Mouse (Mus musculus) testis, postnatal 10 days (tissue): ENCODE data around the gene Rer1.
"Not testable (repeated sequence)": the region's sequence is repeated elsewhere in the genome, so short reads cannot be mapped to it uniquely, and the experiment has no call there.

Experiments
- DNase-seq: peaks from one replicate; pipeline ENCODE4 v3.0.0; 2021; ENCODE audit warnings: low spot score

The Rer1 gene

GRCm38 (mm10) chr4:155116607-155117006, 30.4 kb upstream of the Rer1 start:
- DNase-seq = no peak

GRCm38 (mm10) chr4:155113766-155114410, 27.7 kb upstream of the Rer1 start:
- no peak for DNase-seq

DNA sequence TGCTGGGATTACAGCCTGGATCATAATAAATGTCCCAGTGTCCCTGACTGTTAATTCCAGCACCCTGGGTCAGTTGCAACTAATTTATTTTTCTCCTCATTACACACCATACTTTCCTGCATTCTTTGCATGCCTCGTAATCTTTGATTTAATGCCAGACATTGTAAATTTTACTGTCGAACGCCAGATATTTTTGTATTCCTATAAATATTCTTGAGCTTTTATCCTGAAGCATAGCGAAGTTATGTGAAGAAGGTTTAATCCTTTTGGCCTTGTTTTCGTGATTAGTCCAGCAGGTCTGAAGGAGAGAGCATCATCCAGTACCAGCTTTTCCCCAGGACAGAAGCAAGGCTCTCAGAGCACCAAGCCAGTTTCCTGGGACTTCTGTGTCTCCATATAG, 23.3 kb upstream of the Rer1 start:
- DNase-seq = no peak

GRCm38 (mm10) chr4:155107886-155108285, 21.7 kb upstream of the Rer1 start:
- no peak for DNase-seq

- no peak for DNase-seq
Observed at GRCm38 (mm10) chr4:155098572-155098971, 12.4 kb upstream of the Rer1 start.

- DNase-seq = no peak
Observed at GRCm38 (mm10) chr4:155097452-155097851, 11.3 kb upstream of the Rer1 start.

GRCm38 (mm10) chr4:155095967-155096366, 9.8 kb upstream of the Rer1 start:
- no peak for DNase-seq

GRCm38 (mm10) chr4:155095238-155095900, 9.2 kb upstream of the Rer1 start:
- peak; percentile 91 for DNase-seq

DNA sequence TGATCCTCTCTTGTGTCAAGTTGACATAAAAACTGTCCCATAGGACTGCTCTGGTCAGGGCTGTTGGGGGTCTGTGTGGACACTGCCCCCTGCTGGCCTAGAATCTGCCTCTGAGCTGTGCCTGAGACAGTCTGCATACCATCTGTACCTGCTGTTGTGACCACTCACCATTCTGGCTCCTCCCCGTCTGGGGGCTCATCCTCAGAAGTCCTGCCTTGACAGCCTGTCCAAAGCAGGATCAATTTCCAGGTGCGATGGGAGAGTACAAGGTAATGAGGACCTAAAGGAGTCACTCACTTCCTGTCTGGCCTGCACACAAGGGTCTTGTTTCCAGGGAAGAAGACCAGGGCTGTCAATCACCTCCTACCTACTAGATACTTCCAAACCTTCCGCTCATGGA, 8.4 kb upstream of the Rer1 start:
- DNase-seq = peak; percentile 72

DNA sequence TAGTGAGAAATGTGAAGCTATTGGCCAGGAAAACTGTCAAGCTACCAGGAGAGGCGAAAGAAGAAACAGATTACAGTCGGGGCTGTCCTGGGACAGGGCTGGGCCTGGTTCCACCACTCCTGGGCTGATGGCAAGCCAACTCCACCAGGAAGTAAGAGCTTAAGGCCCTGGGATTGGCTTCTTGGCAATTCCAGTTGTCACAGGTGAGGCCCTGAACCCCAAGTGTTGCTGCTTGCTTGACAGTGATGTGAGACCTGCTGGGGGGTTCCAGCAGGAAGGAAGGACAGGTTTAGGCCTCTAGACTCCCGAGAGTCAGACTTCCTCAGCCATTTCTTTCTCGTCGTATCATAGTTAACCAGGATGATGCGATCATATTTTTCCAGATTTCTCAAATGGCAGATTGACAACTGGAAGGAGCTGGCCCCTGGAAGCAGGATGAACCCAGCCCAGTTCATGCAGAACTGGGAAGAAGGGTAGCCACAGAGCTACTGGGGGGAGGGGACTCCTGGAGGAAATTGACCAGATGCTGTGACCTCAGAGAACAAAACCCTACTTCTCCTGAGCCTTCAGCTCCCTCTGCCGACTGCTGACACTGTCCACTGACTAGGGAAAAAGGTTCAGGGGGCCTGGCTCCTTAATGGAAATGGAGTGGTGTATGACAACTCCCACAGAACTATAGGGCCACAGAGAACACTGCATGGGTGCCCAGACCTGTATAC, 7.4 kb upstream of the Rer1 start:
- no peak for DNase-seq

DNA sequence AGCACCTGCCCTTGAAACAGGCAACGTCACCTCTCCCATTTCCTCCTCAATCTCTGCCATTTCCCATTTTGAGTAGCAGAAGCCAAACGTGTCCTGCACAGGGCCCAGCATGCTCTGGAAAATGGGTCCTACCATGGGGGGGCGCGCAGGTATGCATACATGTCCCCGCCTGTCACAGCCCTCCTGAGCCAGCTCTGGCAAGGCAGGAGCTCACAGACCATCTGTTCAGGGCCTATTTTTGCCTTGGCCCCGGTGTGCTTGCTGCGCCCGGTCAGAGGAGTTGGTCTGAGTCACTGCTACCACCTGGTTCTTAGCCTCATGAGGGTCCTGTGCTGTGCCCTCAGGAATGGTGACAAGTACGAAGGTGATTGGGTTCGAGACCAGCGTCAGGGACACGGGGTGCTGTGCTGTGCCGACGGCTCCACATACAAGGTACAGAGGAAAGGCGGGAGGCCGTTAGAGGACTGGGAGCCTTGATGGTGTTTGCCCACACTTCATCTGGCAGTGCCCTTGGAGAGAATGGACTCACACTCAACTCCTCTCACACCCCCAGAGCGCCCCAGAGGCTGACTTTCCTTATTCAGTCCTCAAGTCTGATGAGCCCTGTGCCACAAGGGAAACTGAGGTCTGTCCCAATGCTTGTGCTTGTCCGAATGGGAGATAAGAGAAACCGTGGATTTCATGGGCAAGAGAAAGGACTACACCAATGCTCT, 6.7 kb upstream of the Rer1 start:
- DNase-seq = no peak

- DNase-seq = no peak
Observed at GRCm38 (mm10) chr4:155090688-155091449, 4.7 kb upstream of the Rer1 start.

DNA sequence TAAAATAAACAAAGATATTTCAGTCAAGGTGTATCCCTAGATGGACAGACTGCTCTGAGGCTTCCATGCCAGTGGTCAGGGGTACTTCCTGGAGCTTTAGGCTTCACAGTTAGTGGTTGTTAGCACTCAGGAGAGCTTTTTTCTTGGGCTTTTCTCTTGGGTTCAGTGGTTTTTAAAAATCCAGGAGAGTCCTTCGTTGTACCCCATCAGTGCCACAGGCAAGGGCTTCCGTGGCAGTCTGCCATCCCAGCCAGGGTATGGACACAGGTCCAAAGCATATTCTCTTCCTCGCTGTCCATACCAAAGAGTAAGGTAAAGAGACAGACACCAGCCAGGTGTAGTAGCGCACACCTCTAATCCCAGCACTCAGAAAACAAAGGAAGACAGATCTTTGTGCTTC, 4.0 kb upstream of the Rer1 start:
- no peak for DNase-seq

DNA sequence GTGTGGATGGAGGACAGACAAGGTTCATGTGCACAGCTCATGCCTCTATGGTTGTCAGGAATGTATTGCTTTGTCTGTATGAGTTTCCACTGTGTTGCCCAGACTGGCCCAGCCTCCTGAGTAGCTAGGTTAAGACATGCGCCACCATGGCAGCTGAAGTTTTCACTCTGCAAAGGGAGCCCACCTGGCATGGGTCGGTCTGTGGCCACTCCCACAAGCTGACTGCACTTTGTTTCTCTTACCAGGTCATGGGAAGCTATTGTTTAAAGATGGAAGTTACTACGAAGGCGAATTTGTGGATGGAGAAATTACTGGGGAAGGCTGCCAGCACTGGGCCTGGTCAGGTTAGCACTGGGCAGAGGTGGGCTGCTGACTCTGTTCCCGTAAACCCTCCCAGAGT, 3.1 kb upstream of the Rer1 start:
- DNase-seq = no peak

DNA sequence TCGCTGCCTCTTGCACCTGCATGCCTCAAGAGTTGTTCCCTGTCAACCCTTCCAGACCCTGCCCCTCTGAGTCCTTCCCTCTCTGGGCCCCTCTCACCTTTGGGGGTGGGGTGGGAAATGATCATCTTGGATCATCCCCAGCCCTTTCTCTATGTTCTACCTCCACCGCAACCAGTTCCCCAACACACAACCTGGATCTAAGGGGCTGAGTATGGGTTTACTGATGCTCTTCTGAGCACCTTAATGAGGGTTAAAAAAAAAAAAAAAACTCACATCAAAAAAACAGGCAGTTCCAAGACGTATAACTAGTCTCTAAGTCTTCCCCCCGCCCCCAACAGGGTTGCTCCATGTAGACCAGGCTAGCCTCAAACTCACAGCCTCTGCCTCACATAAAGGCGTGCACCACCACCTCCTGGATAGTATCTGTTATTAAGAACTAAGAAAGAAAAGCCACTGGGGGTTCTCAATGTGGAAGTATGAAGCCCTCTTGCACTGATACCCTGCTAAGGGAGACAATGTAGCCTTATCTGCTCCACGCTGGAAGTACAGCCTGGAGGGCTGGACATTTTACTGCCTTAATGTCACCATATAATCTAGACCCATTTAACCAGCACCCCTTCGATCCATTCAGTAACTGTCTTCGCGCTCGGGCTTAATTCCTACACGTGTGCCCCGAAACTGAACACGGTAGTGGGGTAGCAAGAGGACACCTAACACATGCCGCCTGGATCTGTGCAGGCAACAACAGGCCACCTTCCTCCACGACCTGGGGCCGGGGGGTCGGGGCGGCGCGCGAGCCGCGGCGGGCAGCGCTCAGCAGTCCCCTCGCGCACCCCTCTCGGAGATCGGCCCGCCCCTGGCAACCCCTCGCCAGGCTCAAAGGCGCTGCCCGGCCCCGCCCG, 725 bp downstream of the Rer1 start:
- DNase-seq = no peak

DNA sequence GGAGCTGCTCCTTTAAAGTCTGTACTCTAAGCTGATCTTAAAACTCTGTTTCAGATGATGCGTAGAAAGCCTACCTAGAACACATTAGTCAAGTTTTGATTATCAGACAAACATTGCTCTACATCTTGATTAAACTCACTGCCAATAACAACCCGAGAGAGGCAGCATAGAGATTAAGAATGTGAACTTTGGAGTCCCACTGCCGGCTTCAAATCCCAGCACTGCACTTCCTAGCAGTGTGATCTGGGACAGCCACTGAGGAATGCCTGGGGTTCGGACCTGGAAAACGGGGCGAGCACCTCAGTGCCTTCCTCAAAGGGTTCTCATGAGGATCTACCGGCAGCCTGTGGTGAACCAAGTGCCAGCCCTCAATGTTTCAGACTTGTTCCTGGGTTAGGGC, 1.8 kb downstream of the Rer1 start:
- no peak for DNase-seq

DNA sequence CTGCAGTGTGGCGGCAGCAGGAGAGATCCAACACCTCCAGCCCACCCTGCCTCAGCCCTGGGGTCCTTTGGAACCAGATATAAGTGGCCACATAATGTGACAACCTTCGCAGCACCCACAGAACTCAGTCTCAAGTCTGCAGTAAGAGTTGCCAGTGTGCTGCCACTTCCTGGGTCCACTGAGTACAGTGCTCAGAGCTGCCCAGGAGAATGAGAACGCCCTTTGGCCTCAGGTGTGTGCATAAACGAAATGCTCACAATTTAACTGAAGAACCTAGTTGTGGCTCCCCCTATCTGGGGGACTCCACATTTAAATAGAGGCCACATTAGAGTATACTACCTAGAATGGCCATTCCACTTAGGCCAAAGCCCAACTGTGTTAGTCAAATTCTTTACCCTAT, 2.6 kb downstream of the Rer1 start:
- no peak for DNase-seq

DNA sequence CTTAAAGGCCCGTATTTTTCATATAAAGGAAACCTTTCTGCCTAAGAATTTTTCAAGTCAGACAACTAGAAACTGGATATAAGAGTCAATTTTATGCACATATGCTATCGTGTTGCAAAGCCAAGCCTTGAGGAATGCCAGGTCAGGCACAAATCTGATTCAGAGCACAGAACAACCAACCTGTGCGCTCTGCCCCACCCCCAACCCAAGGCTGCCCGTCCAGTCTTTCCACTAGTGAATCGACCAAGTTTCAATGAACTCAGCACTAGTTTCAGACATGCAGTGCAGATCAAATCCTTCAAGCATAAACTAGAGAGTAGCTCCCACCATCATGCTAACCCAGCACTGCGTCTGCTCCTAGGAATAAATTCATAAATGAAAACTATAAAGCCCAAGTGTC, 6.5 kb downstream of the Rer1 start:
- DNase-seq = no peak

- not testable (repeated sequence) for DNase-seq
Observed at GRCm38 (mm10) chr4:155078808-155079207, 7.4 kb downstream of the Rer1 start.

- no peak for DNase-seq
Observed at GRCm38 (mm10) chr4:155076677-155077076, 9.5 kb downstream of the Rer1 start.

- no peak for DNase-seq
Observed at GRCm38 (mm10) chr4:155075813-155076212, 10.4 kb downstream of the Rer1 start.
